Mouse (Mus musculus): ENCODE measurements around the gene Tead3.

DNA sequence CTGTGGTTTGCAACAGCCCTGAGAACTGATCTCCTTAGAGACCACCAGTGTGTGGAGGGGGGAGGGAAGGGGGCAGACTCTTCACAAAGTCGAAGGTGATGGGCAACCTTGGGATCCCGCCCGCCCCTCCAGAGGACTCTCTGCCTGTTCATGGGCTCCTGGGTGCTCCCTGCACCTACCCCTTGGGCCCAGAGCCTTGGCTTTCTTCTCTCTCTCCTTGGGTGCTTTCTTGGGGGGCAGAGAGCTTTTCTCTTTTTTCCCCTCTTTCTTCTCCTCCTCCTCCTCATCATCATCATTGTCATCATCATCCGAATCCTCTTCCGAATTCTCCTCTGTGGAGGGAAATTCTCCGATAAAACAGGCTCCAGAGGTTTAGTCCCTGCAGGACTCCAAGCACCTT lies 12.9 kb upstream of the Tead3 start:
- TF ChIP-seq GATA1 (IDR thresholded peaks at IDR 0.05; ENCODE audit: borderline replicate concordance, low read length) (no peak), TAL1 (conservative IDR thresholded peaks at IDR 0.05; ENCODE audit: low read depth, low read length) (no peak), CTCF (IDR thresholded peaks at IDR 0.05; ENCODE audit: low read depth, low read length) (no peak)
